Mouse (Mus musculus): ENCODE data around the gene E130114P18Rik.

Gene E130114P18Rik

DNA sequence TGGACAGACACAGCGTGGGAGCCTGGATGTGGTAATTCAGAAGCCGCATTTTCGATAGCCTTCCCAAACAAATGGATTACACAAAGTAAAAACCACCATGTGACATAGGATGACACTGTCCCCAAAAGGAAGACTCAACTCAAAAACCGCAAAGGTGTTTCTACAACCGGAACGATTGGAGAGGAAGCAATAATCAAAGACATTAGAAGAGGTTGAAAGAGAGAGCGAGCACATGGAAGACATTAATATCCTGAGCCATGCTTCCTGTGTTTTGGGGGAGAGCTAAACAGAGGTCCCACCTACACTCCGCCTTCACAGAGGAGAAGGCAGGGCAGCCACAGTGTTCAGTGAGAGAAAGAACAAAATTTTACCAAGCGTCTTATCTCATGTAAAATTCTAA, 181.5 kb downstream of the E130114P18Rik start:
- no peak for DNase-seq

DNA sequence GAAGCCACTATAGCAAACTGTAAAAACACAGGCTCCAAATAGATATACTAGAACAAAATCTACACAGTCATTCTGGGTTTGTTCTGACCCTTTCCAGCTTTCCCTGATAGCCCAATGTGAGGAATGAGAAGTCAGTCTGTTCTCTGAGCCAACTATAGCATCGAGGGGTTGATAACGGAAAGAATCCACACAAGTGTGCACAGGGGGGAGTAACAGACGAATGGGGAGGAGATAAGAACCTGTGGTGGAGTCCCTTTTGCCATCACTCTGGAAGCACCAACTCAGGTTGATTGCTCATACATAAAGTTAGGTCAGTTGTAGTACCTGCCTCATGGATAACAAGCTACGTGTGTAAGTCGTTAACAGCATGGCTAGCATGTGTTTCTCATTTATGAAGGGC, 184.0 kb downstream of the E130114P18Rik start:
- no peak for DNase-seq

DNA sequence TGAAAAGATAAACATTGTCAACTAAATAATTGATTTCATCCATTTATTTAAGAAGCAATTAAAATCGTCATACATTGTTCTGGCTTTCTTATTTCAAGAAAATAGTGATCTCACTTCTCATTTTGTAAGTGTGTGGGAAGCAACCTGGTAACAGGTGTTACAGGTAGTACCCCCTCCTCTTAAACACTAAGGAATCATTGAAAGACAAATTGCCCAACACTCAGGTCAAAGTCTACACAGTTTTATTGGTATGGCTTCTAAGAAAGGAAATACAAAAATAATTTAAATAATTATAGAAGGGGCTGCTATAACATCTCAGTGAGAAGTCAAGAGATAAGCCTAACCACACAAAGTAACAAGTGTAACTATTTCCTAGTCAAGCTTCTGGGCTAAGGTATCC, 188.1 kb downstream of the E130114P18Rik start:
- no peak for DNase-seq

DNA sequence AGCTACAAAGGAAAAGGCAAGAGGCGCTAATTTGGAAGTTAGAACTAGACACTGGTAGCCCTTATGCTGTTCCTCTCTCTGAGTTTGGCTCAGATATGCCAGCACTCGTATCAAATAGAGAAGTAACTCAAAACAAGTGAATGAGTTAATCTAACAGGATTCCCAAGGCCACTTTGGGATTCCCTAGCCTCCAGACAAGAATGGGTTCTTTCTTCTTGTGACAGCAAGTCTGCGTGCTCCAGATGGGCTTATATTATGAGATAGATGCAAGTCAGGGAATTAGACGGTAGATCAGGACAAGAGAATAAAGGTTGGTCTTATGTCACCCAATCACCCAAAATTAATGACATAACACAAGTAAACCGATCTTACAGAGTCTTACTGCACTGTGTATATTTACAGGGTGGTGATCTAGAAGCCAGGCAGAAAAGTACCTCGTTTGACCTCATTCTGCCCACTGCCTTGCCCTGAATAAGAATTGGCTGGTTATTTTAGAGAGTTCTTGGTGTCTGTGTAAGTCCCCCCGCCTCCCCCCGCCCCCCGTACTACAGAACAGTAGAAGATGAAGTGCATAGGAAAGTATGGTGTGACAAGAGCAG, 190.4 kb downstream of the E130114P18Rik start:
- DNase-seq, result no peak

DNA sequence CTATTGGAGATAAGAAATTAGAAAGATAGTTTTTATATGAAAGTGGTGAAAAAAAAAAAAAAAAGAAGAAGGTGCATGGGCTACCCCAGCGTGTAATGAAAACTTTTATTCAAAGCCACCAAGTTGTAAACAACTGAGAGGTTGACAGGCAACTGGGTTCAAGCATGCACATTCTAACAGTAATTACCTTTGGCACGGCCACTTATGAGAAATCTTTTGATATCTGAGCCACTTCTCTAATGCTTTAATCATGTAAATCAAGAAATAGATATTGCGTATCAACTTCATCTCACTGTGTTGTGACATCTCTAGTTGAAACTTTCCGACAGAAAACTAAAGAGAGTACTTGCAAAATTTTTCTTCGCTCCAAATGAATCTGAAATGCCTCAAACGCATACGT, 192.7 kb downstream of the E130114P18Rik start:
- DNase-seq, result no peak

DNA sequence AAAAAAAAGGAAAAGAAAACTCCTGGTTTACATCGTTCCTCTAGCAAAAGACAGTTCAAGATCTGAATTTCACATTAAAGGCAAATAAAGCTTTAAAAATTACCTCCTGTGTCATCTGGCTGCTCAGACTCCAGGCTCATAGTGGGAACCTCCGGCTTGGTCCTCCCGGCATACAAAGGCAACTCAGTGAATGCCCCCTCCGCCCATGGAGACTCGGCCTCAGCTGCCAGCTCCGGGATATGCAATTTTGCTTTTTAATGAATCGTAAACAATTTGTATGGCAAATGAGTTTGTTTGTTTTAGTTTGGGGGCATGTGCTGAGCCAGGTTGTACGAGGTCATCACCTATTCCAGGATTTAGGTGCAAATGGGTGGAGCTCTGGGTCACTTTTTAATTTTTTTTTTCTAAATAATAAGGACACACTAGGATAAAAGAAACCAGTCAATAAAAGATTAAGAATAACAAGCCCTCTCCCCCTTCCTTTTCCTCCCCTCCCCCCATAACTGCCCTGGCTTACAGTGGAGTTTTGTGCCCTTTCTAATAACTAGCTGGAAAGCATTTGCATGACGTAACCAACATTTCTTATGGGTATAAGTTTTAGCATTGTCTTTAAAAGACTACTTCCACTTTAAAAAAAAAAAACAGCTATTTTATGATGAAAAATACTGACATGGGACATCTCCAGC, 193.3 kb downstream of the E130114P18Rik start:
- DNase-seq, result no peak

DNA sequence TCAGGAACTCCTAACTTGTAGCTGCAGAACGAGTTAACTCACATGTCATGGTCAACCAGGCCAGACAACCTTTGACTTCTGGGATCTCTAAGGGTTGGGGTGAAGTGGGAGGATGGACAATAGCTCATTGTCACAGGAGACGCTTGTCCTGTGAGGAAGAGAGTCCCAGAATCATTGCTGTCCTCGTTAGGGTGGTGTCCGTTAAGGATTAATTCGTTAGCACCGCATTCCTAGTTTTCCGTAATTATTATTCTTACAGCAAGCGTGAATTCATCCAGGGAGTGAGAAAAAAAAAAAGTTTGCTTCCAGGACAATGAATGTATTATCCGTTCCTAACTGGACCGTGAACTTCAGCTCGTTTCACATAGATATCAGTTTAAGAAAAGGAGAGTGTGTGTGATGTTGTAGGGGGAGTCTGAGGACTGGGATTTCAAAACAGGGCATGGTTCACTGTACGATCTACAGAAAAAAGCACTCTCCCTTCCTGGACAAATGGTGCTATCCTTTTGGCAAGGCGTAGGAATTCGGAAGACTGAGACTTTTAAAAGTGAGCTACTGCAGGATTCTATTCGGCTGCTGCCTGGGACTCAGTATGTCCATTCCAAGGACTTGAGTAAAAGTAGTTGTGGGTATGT, 195.0 kb downstream of the E130114P18Rik start:
- DNase-seq, result no peak

DNA sequence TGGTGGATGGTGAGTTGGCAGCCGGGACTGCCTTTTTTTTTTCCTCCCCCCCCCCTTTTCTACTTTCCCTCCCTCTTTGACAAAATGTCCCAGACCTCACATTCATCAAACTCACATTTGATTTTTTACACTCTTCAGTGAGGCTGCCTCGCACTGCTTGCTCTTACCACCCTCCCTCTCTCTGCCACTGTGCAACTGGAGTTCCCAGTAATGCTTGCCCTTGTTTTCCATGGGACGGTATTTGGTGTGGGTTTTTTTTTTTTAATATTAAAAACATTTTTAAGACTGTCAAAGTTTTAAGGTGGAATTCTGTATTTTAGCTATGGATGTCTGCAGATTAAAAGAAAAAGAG, 195.8 kb downstream of the E130114P18Rik start:
- DNase-seq, result no peak

DNA sequence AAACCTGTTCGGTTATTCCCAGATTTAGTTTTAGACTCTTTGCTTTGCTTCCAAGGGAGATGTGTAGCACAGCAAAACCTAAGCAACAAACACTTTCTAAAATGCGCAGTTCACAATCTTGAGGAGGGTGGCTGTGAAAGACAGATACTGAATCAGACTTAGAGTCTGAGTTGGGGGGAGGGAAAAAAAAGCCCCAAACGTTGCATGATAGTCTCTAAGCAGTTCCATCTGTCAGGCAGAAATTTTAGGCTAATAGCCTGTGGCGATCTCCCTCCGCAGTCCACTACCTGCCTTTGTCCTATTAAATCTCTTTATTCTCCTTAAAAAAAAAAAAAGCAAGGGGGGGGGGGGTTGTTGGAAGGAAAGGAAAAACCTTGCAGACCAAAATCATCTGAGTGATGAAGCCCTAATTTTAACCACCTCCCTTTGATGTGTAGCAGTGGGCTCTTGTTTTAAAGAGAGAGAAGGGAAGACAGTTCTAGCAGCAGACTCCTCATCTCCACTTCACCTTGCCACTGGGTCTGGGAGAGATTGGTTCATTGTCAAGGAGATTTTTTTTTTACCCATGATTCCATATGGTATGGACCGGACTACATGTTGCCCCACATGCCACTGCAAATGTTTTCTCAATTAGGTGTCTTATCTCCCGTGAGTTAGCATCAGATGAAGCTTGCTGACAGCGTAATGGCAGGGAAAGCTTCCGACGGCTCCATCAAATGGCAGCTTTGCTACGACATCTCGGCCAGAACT, 196.4 kb downstream of the E130114P18Rik start:
- DNase-seq, result no peak

DNA sequence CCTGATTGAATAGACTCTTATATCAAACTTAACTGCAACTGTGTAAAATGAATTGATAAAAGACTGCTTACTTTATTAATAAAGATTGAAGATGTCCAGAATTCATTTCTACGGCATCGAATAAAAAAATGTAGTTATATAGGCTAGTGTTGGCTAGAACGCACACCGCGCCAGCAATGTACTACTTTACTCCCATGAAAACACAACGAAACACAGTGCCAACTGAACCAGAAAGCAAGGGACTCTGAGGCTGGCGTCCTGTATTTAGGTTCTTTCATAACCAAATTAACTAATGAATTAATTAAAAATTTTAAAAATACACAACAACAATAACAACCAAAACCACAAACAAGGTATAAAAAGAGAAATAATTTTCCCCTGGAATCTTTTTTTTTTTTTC, 197.0 kb downstream of the E130114P18Rik start:
- DNase-seq, result no peak

DNA sequence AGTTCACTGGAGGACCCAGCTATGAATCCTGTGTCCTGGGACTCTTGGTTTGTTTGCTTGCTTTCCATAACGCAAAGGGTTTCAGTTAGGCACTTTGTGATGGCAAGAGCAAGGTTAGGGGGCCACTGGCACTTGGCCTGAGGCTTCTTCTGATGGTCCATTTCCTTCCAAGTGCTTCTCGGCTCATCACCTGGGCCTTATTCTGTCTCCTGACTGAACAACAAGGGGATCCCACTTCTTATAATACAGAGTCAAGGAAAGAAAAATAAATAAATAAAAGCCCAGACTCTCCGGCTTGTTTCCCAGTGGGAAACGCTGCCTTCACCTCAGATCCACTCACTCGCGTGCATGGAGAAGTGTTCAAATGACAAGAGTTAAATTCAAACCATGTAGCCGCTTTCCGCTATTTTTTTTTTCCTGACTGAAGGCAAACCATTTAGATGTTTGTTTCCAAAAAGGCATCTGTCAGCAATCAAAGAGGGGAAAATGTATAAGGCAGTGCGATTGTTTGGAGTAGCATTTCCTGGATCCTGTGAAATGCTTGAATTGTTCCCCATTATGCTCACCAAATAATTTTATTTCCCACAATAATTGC, 199.2 kb downstream of the E130114P18Rik start:
- no peak for DNase-seq

DNA sequence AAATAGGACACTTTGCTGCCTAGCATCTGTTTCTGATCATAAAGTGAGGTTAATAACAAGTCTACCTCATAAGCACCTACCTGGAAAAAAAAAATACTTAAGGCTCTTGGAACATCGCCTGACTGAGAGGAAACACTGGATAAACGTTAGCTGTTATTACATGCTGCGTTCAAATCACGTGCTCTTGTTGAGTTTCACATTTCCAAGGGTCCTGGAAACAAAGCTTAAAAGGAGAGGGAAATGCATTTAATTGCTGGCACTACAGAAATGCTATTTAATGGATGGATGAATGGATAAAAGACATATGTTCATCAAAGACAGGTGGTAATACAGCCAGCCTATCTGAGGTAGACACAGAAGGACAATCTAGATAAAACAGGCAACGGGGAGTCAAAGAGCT, 200.4 kb downstream of the E130114P18Rik start:
- no peak for DNase-seq

DNA sequence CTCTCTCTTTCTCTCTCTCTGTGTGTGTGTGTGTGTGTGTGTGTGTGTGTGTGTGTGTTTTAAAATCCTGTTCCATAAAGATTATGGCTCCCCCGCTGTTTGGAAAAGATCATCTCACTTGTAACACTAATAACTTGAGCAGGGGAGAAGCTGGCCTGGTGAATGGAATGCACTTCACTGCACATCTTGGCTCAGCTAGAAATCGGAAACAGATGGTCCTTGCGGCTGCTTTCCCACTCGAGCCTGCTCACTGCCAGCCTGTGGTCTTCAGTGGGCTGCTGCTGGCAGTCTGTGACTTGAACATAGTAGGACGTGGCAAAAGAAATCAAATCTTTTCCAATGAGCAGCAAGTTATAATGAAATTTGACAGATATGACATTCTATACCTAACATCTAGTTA, 202.4 kb downstream of the E130114P18Rik start:
- peak; percentile 44 for DNase-seq

DNA sequence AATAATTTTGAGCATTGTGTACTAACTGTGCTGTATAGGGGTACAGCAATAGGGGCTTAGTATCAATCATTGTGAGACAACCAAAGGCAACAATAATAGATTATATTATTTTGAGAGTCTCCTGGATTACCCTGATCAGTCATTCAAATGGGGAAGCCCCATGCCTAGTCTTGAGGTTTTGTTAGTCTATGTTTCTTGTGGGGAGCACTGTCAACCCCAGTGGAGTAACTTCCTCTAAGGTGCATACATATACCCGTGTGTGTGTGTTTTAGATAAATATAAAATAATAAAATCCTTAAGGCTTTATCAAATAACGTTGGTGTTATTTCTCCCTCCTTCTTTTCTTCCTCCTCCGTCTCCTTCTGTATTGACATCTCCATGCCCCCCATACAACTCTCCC, 208.6 kb downstream of the E130114P18Rik start:
- DNase-seq, result no peak

DNA sequence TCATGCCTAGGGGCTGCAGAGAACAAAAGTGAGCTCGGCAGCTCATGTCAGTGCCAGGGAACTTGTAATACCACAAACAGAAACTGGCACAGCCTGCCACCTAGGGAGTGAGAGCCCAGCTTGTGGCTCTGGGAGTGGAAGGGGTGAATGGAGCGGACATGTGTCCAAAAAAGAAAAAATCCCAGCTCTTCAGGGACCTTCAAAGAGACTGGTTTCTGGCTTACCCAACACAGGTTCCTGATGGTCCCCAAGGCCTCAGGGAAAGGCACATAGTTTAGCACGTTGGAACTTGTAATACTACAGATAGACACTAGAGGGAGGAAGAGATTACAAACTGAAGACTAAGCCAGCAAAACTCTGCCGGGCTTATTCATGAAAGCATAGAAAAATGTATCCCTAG, 213.2 kb downstream of the E130114P18Rik start:
- no peak for DNase-seq

DNA sequence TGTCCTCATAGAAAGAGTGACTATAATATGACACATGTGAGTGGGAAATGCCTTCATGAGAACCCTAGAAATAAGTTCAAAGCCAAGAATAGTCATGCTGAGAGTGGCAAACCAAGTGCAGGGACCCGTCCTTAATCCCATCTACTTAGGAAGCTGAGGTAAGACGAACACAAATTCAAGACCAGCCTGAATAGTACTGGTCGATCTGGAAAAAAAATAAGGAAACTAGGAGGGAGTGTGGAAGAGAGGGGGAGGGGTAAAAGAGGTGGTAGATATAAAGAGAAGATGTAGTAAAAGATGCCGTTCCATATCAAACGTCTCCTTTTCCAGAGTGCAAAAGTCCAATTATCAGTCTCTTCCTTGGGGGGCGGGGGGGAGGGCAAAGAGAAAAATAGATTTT, 213.7 kb downstream of the E130114P18Rik start:
- DNase-seq, result no peak

DNA sequence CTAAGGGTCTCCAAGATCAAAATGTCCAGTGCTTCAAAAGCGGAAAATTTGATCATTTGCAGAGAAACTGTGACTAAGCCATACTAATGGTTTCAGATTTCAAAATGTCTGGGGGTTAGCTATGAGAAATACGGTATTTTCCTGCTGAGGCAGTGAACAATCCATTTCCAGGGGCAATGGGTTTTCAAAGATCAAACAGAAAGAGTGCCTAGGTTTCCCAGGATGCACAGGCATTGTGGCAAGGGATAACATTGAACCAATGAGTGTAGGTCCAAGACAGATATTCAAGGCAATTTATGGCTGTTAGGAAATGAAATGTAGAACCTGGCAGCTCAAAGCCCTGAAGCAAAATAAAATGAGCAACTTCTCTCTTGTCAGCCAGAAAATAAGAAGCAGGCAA, 220.3 kb downstream of the E130114P18Rik start:
- DNase-seq, result no peak

DNA sequence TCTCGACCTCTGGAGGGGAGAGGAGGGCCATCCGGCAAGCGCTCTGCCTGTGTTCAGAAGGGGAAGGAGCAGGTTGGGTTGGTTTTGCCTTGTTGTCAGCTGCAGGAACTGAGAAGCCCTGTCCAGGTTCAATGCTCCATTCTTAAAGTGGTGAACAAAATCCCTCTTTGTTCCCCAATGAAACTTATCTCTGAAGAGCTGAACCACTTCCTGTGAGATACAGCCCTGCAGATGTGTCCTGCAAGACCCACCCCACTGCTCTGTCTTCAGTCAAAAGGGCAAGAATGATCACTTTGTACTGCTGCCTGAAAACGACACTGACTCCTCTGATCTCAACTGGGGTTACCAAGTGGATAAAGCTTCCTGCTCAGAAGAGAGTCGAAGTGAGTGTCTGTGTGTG, 233.9 kb downstream of the E130114P18Rik start:
- no peak for DNase-seq

DNA sequence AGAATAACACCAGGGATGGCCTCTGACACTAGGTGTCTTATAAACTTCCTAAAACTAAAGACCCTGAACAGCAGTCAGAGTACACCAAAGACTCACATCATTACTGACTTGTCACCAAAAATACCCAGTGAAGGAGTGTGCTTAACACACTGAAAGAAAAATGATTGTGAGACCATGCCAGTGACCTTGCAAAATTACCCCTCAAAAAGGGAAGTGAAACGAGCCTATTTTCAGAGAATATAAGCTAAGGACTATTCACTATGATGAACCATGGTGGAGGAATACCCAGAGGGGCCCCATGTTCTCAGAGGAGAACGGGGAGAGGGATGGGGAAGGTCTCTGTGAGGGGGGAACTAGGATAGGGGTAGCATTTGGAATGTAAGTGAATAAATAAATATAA, 245.8 kb downstream of the E130114P18Rik start:
- DNase-seq, result no peak

DNA sequence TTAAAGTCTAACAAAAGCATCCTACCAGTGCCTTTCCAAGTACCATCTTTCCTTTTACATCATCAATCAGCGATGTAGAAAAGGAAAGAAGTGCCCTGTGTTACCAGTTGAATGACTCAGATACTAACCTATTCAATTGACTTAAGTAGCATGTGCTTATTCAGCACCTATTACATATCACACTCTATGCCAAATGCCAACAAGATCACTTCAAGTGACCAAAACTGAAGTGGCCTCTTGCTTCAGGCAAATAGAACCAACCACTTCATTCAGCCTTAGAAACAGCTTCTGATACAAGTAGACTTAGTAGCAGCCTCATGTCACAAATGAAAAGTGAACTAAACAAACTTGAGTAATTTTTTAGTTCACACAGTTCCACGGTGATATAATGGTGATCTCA, 249.4 kb downstream of the E130114P18Rik start:
- DNase-seq, result no peak
